Mouse (Mus musculus): ENCODE data around the gene Hsd17b3. TPM values are rescaled to one million over a fixed set of nuclear protein-coding genes. Genes with fewer than 3 reads are reported as not detected.

Hsd17b3 gene
- polyA plus RNA-seq, 1 experiment from 2014 or later: not detected

- Histone ChIP-seq H3K9ac (ENCODE audit: low read depth, low read length) (no peak overlapping the region), H3K4me3 (ENCODE audit: low read depth, low read length) (no peak overlapping the region), H3K9me3 (ENCODE audit: control insufficient read depth, low read length) (no peaks in the 10 kb centered on the region), H3K36me3 (ENCODE audit: control insufficient read depth, insufficient read depth, low read length) (no peaks in the 10 kb centered on the region), H3K27me3 (ENCODE audit: control insufficient read depth, insufficient read depth, low read length) (no peaks in the 10 kb centered on the region), H3K4me1 (replicated peaks; ENCODE audit: control insufficient read depth, insufficient read depth, low read length) (peaks cover 6% of the 10 kb centered on the region), H3K27ac (ENCODE audit: low read depth, low read length) (no peak overlapping the region), H3K4me2 (replicated peaks; ENCODE audit: low read depth, low read length) (no peak overlapping the region)
- DNase-seq (ENCODE audit: low spot score): no peak
- no peak for ATAC-seq (ENCODE audit: low FRiP score)
- WGBS: 94% methylated on average over 1 of the region's 1 CpGs
Measured at GRCm38 (mm10) chr13:64110421-64110820, 21.4 kb upstream of the Hsd17b3 start.

GRCm38 (mm10) chr13:64108381-64108850 lies 19.4 kb upstream of the Hsd17b3 start:
- ATAC-seq (ENCODE audit: low FRiP score) (peak; percentile 71), DNase-seq (ENCODE audit: low spot score) (peak; percentile 70)
- Histone ChIP-seq H3K36me3 (ENCODE audit: control insufficient read depth, insufficient read depth, low read length) (no peaks in the 10 kb centered on the region), H3K27ac (ENCODE audit: low read depth, low read length) (peak overlapping the region; percentile 19), H3K9ac (ENCODE audit: low read depth, low read length) (no peak overlapping the region), H3K9me3 (ENCODE audit: control insufficient read depth, low read length) (no peaks in the 10 kb centered on the region), H3K4me2 (replicated peaks; ENCODE audit: low read depth, low read length) (no peak overlapping the region; the same call in 1 of the 2 replicates), H3K4me1 (replicated peaks; ENCODE audit: control insufficient read depth, insufficient read depth, low read length) (peaks cover 6% of the 10 kb centered on the region), H3K4me3 (ENCODE audit: low read depth, low read length) (no peak overlapping the region), H3K27me3 (ENCODE audit: control insufficient read depth, insufficient read depth, low read length) (no peaks in the 10 kb centered on the region)
- 12% methylated on average over 5 of the region's 5 CpGs for WGBS

GRCm38 (mm10) chr13:64107535-64107934 lies 18.5 kb upstream of the Hsd17b3 start:
- Histone ChIP-seq H3K36me3 (ENCODE audit: control insufficient read depth, insufficient read depth, low read length) (no peaks in the 10 kb centered on the region), H3K27ac (ENCODE audit: low read depth, low read length) (peak overlapping the region; percentile 5; the same call in 1 of the 2 replicates), H3K9me3 (ENCODE audit: control insufficient read depth, low read length) (no peaks in the 10 kb centered on the region), H3K27me3 (ENCODE audit: control insufficient read depth, insufficient read depth, low read length) (no peaks in the 10 kb centered on the region), H3K4me1 (replicated peaks; ENCODE audit: control insufficient read depth, insufficient read depth, low read length) (peaks cover 6% of the 10 kb centered on the region), H3K4me2 (replicated peaks; ENCODE audit: low read depth, low read length) (peak overlapping the region; percentile 20; the same call in 1 of the 2 replicates), H3K9ac (ENCODE audit: low read depth, low read length) (no peak overlapping the region), H3K4me3 (ENCODE audit: low read depth, low read length) (no peak overlapping the region)
- 16% methylated on average over 8 of the region's 8 CpGs for WGBS
- peak; percentile 73 for DNase-seq (ENCODE audit: low spot score)
- ATAC-seq (ENCODE audit: low FRiP score): peak; percentile 89

GRCm38 (mm10) chr13:64107105-64107504 lies 18.1 kb upstream of the Hsd17b3 start:
- no peaks in the 10 kb centered on the region for H3K9me3 ChIP-seq (ENCODE audit: control insufficient read depth, low read length)
- no peak overlapping the region for H3K4me2 ChIP-seq (replicated peaks; ENCODE audit: low read depth, low read length)
- H3K9ac ChIP-seq (ENCODE audit: low read depth, low read length): no peak overlapping the region
- no peak overlapping the region for H3K27ac ChIP-seq (ENCODE audit: low read depth, low read length)
- ATAC-seq (ENCODE audit: low FRiP score) (peak; percentile 62), DNase-seq (ENCODE audit: low spot score) (no peak)
- peaks cover 6% of the 10 kb centered on the region for H3K4me1 ChIP-seq (replicated peaks; ENCODE audit: control insufficient read depth, insufficient read depth, low read length)
- WGBS: 33% methylated on average over 3 of the region's 3 CpGs
- H3K36me3 ChIP-seq (ENCODE audit: control insufficient read depth, insufficient read depth, low read length): no peaks in the 10 kb centered on the region
- no peaks in the 10 kb centered on the region for H3K27me3 ChIP-seq (ENCODE audit: control insufficient read depth, insufficient read depth, low read length)
- H3K4me3 ChIP-seq (ENCODE audit: low read depth, low read length): no peak overlapping the region

GRCm38 (mm10) chr13:64105690-64106089 lies 16.7 kb upstream of the Hsd17b3 start:
- Histone ChIP-seq H3K4me2 (replicated peaks; ENCODE audit: low read depth, low read length) (no peak overlapping the region), H3K4me3 (ENCODE audit: low read depth, low read length) (no peak overlapping the region), H3K27me3 (ENCODE audit: control insufficient read depth, insufficient read depth, low read length) (no peaks in the 10 kb centered on the region), H3K27ac (ENCODE audit: low read depth, low read length) (no peak overlapping the region), H3K36me3 (ENCODE audit: control insufficient read depth, insufficient read depth, low read length) (no peaks in the 10 kb centered on the region), H3K9me3 (ENCODE audit: control insufficient read depth, low read length) (no peaks in the 10 kb centered on the region), H3K9ac (ENCODE audit: low read depth, low read length) (no peak overlapping the region), H3K4me1 (replicated peaks; ENCODE audit: control insufficient read depth, insufficient read depth, low read length) (peaks cover 6% of the 10 kb centered on the region)
- ATAC-seq (ENCODE audit: low FRiP score): no peak
- 93% methylated on average over 3 of the region's 3 CpGs for WGBS
- DNase-seq (ENCODE audit: low spot score): no peak

GRCm38 (mm10) chr13:64100186-64100585 lies 11.2 kb upstream of the Hsd17b3 start:
- Histone ChIP-seq H3K27me3 (ENCODE audit: control insufficient read depth, insufficient read depth, low read length) (no peaks in the 10 kb centered on the region), H3K36me3 (ENCODE audit: control insufficient read depth, insufficient read depth, low read length) (no peaks in the 10 kb centered on the region), H3K27ac (ENCODE audit: low read depth, low read length) (no peak overlapping the region), H3K4me2 (replicated peaks; ENCODE audit: low read depth, low read length) (no peak overlapping the region), H3K4me1 (replicated peaks; ENCODE audit: control insufficient read depth, insufficient read depth, low read length) (no peaks in the 10 kb centered on the region), H3K9ac (ENCODE audit: low read depth, low read length) (no peak overlapping the region), H3K4me3 (ENCODE audit: low read depth, low read length) (no peak overlapping the region), H3K9me3 (ENCODE audit: control insufficient read depth, low read length) (no peaks in the 10 kb centered on the region)
- WGBS: 68% methylated on average over 3 of the region's 3 CpGs
- ATAC-seq (ENCODE audit: low FRiP score) (0 out of 2 replicates have a peak, but pooled peaks have one; percentile 53), DNase-seq (ENCODE audit: low spot score) (peak; percentile 68)

GRCm38 (mm10) chr13:64098992-64099391 lies 10.0 kb upstream of the Hsd17b3 start:
- H3K4me1 ChIP-seq (replicated peaks; ENCODE audit: control insufficient read depth, insufficient read depth, low read length): no peaks in the 10 kb centered on the region
- no peak for ATAC-seq (ENCODE audit: low FRiP score)
- H3K4me3 ChIP-seq (ENCODE audit: low read depth, low read length): no peak overlapping the region
- H3K36me3 ChIP-seq (ENCODE audit: control insufficient read depth, insufficient read depth, low read length): no peaks in the 10 kb centered on the region
- H3K4me2 ChIP-seq (replicated peaks; ENCODE audit: low read depth, low read length): no peak overlapping the region
- no peaks in the 10 kb centered on the region for H3K27me3 ChIP-seq (ENCODE audit: control insufficient read depth, insufficient read depth, low read length)
- no peak overlapping the region for H3K9ac ChIP-seq (ENCODE audit: low read depth, low read length)
- DNase-seq (ENCODE audit: low spot score): peak; percentile 50
- H3K9me3 ChIP-seq (ENCODE audit: control insufficient read depth, low read length): no peaks in the 10 kb centered on the region
- WGBS: 76% methylated on average over 9 of the region's 9 CpGs
- no peak overlapping the region for H3K27ac ChIP-seq (ENCODE audit: low read depth, low read length)

- Histone ChIP-seq H3K27me3 (ENCODE audit: control insufficient read depth, insufficient read depth, low read length) (no peaks in the 10 kb centered on the region), H3K27ac (ENCODE audit: low read depth, low read length) (no peak overlapping the region), H3K9me3 (ENCODE audit: control insufficient read depth, low read length) (no peaks in the 10 kb centered on the region), H3K36me3 (ENCODE audit: control insufficient read depth, insufficient read depth, low read length) (no peaks in the 10 kb centered on the region), H3K4me1 (replicated peaks; ENCODE audit: control insufficient read depth, insufficient read depth, low read length) (no peaks in the 10 kb centered on the region), H3K4me2 (replicated peaks; ENCODE audit: low read depth, low read length) (no peak overlapping the region), H3K4me3 (ENCODE audit: low read depth, low read length) (no peak overlapping the region), H3K9ac (ENCODE audit: low read depth, low read length) (no peak overlapping the region)
- ATAC-seq (ENCODE audit: low FRiP score) (no peak), DNase-seq (ENCODE audit: low spot score) (peak; percentile 87)
- 10% methylated on average over 1 of the region's 1 CpGs for WGBS
Measured at GRCm38 (mm10) chr13:64093341-64093740, 4.3 kb upstream of the Hsd17b3 start.

- 79% methylated on average over 6 of the region's 6 CpGs for WGBS
- Histone ChIP-seq H3K4me1 (replicated peaks; ENCODE audit: control insufficient read depth, insufficient read depth, low read length) (no peaks in the 10 kb centered on the region), H3K27ac (ENCODE audit: low read depth, low read length) (no peak overlapping the region), H3K27me3 (ENCODE audit: control insufficient read depth, insufficient read depth, low read length) (no peaks in the 10 kb centered on the region), H3K36me3 (ENCODE audit: control insufficient read depth, insufficient read depth, low read length) (no peaks in the 10 kb centered on the region), H3K4me2 (replicated peaks; ENCODE audit: low read depth, low read length) (no peak overlapping the region), H3K9me3 (ENCODE audit: control insufficient read depth, low read length) (no peaks in the 10 kb centered on the region), H3K4me3 (ENCODE audit: low read depth, low read length) (no peak overlapping the region), H3K9ac (ENCODE audit: low read depth, low read length) (no peak overlapping the region)
- DNase-seq (ENCODE audit: low spot score) (no peak), ATAC-seq (ENCODE audit: low FRiP score) (no peak)
Measured at GRCm38 (mm10) chr13:64092752-64093151, 3.7 kb upstream of the Hsd17b3 start.
